In the genomic region with DNA sequence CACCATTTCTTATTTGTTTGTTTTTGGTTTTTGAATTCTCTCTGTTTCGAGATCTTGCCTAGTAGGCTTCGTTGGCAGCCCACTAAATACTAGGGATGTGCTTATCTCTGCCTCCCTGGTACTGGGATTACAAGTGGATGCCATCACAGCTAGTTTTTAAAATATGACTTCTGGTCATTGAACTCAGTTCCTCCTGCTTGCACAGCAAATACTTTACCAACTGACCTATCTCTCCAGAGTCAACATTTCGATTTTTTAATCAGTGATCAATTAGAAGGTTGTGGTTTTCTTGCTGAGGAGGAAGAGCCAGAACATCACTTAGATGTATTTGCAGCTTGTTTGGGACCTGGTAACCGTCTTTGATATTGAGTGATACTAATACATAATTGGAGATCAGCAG, we compare ENCODE assay signal across 16 mouse cellular contexts.
"Had no signal": no experiment of that assay in that cellular context is flagged by ENCODE, and none has a peak within 500 bp of the region (broad histone marks: within the 10 kb centered on the region; RNA-seq: fewer than 3 reads in every experiment).

No protein-coding gene starts in this region.

- H3K27me3 ChIP-seq: neural tube, embryonic 13.5 days; neural tube, embryonic 15.5 days; stomach, embryonic 15.5 days had no signal

- H3K4me2 ChIP-seq: neural tube, embryonic 13.5 days; neural tube, embryonic 15.5 days; stomach, embryonic 15.5 days had no signal

- H3K4me1 ChIP-seq: neural tube, embryonic 13.5 days; neural tube, embryonic 15.5 days had no signal

- H3K27ac ChIP-seq: neural tube, embryonic 13.5 days; neural tube, embryonic 15.5 days; stomach, embryonic 15.5 days; stomach, postnatal 0 days had no signal

- H3K36me3 ChIP-seq: neural tube, embryonic 13.5 days; neural tube, embryonic 15.5 days; stomach, embryonic 15.5 days had no signal

- H3K4me3 ChIP-seq: neural tube, embryonic 13.5 days; neural tube, embryonic 15.5 days; stomach, embryonic 15.5 days had no signal

- DNase-seq: retina, postnatal 1 day; right cerebral cortex, adult 18-20 months; right cerebral cortex, postnatal 14 days; right cerebral cortex, postnatal 25 days; right cerebral cortex, postnatal 4 days; spleen, adult 18-20 months; thymus, adult 18-20 months; thymus, adult 2 months; thymus, postnatal 14 days; thymus, postnatal 25 days; thymus, postnatal 36 days; thymus, postnatal 4 days had no signal

- H3K9me3 ChIP-seq: neural tube, embryonic 13.5 days; neural tube, embryonic 15.5 days; stomach, embryonic 15.5 days had no signal

- H3K9ac ChIP-seq: neural tube, embryonic 13.5 days; neural tube, embryonic 15.5 days; stomach, embryonic 15.5 days had no signal
